Mouse (Mus musculus): Measurements from ENCODE around the gene Zfp128.

DNA sequence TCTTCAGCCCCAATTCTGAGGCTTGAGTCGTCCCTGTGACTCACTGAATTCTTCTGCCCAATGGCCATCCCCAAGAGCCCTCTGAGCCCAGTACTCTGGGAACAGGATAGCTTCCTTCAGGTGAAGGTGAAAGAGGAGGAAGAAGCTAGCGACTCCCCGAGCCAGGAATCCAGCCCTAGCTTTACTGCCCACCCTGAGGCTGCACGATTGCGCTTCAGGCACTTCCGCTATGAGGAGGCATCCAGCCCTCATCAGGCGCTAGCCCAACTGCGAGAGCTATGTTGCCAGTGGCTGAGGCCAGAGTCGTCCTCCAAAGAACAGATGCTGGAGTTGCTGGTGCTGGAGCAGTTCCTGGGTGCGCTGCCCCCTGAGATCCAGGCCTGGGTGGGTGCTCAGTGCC lies 22.6 kb downstream of the Zfp128 start:
- TF ChIP-seq CTCF (IDR thresholded peaks at IDR 0.05; ENCODE audit: extremely low read depth, insufficient read depth, insufficient read length, insufficient replicate concordance) (no peak), POLR2A (IDR thresholded peaks at IDR 0.05; ENCODE audit: low read depth, low read length) (no peak)

All from spleen, adult 2 months (tissue).